Mouse (Mus musculus) liver, embryonic 12.5 days (tissue): ENCODE data around the gene Prdm10. TPM values are rescaled to one million over a fixed set of nuclear protein-coding genes. Genes with fewer than 3 reads are reported as not detected.

ENCODE experiments used
- ATAC-seq: fragments of 200-750 bp; cut with Nextera tagmentation; 2 replicates; pipeline ENCODE4 v1.8.0; 2017; ENCODE audit warnings: moderate number of reproducible peaks, mild to moderate bottlenecking, moderate library complexity
- H3K27ac ChIP-seq: fragments of 300-500 bp; sonication (generic); 2 replicates; pipeline ENCODE4 v1.5.1; 2016; ENCODE audit warnings: mild to moderate bottlenecking
- H3K27me3 ChIP-seq: fragments of 300-500 bp; sonication (generic); replicated peaks from 2 replicates; pipeline ENCODE4 v1.6.1; 2016; ENCODE audit warnings: mild to moderate bottlenecking, moderate library complexity
- H3K36me3 ChIP-seq: fragments of 300-500 bp; sonication (generic); 2 replicates; pipeline ENCODE4 v1.6.1; 2016; ENCODE audit warnings: mild to moderate bottlenecking, moderate library complexity
- H3K4me1 ChIP-seq: fragments of 300-500 bp; sonication (generic); 2 replicates; pipeline ENCODE4 v1.6.1; 2016
- H3K4me2 ChIP-seq: fragments of 300-500 bp; sonication (generic); 2 replicates; pipeline ENCODE4 v1.6.1; 2016; ENCODE audit warnings: mild to moderate bottlenecking, moderate library complexity
- H3K4me3 ChIP-seq: fragments of 300-500 bp; sonication (generic); 2 replicates; pipeline ENCODE4 v1.5.1; 2016; ENCODE audit warnings: mild to moderate bottlenecking, moderate library complexity
- H3K9ac ChIP-seq: fragments of 300-500 bp; sonication (generic); 2 replicates; pipeline ENCODE4 v1.6.1; 2016; ENCODE audit warnings: mild to moderate bottlenecking, moderate library complexity
- H3K9me3 ChIP-seq: fragments of 300-500 bp; sonication (generic); replicated peaks from 2 replicates; pipeline ENCODE4 v1.6.1; 2016; ENCODE audit warnings: mild to moderate bottlenecking, moderate library complexity
- WGBS: fragments of 180-500 bp; shearing (Covaris S2); methylation state at CpG from one replicate; pipeline ENCODE4 v1.1.7; 2016; ENCODE audit not compliant: insufficient replicate concordance; 5-methylcytosine and 5-hydroxymethylcytosine counted together
- polyA plus RNA-seq: library from polyadenylated mRNA; unstranded; fragments of >200 nt; fragmentation: Nextera tagmentation; extraction: Ambion mirVana; gene quantifications from 2 replicates; pipeline ENCODE4 v1.2.1, GENCODE M21; 2016

Gene Prdm10
- polyA plus RNA-seq, 1 experiment from 2014 or later, result 4.7 TPM

DNA sequence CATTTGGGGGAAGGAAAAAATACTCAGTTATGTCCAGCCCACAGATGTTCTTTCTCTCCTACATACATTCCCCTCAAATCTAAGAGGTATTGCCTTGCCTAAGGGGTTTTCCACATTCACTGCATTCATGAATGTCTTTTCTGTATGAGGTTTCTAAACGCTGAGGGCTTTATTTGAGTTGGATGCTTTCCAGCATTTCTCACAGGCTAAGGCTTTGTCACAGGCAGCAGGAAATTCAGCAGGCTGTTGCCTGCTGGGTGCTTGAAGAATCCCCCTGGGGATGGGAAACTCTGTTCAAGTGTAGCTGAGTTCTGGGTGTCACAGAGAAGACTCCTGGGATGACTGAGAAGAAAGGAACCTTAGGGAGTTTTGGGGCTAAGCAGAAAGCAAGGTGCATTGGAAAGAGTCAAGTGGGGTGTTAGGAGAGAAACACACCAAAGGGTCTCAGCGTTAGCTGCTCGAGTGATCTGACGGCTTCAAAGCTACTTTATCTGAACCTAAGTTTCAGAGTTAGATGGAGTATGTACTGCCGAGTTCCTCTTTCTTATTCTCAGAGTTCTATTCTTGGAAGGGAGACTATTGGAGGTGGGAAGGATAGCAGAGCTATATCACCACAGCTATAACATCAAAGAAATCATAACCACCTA is 14.2 kb upstream of the Prdm10 start:
- no peaks in the 10 kb centered on the region for H3K36me3 ChIP-seq
- no peak for ATAC-seq
- no peaks in the 10 kb centered on the region for H3K27me3 ChIP-seq
- peak overlapping the region; percentile 18; the same call in 1 of the 2 replicates for H3K9ac ChIP-seq
- peaks cover 56% of the 10 kb centered on the region for H3K4me1 ChIP-seq
- H3K4me3 ChIP-seq, result no peak overlapping the region
- no peaks in the 10 kb centered on the region; the same call in 1 of the 2 replicates for H3K9me3 ChIP-seq
- 33% methylated on average over 5 of the region's 5 CpGs for WGBS
- 0 out of 2 replicates have a peak overlapping the region, but pooled peaks have one; percentile 39 for H3K27ac ChIP-seq
- H3K4me2 ChIP-seq, result no peak overlapping the region

DNA sequence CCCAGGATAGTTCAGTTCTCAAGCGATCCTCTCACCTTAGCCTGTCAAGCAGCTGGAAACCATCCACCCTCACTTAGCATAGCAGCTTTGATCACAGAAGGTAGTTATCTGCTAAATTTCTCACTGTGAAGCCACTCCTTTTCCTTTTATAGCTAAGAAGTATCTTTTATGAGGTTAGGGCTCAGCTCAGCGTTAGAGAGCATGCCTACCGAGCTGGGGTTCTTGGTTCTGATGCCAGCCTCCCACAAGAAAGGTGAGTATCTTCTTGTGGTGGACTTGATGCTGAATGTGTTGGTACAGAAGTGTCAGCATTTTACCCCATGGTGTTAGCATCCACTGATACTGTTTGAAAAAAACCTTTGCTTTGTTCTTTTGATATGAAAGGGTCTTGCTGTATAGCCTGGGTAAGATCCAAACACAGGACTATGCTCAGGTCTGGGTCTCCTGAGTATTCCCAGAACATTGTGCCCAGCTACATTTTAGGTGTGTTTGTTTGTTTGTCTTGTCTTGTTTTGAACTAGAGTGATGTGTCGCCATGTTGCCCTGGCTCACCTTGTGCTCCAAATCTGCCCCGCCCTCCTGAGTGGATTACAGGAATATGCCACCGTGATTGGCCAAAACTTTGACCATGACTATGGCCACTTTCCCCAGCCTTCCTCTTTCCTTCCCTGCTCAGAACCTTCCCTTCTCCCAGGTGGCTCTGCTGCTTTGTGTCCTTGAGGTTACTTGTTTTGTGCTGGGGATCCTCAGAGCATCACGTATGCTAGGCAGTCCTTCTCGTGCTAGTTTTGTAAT is 8.9 kb upstream of the Prdm10 start:
- Histone ChIP-seq H3K4me3 (no peak overlapping the region), H3K4me1 (peaks cover 60% of the 10 kb centered on the region), H3K36me3 (no peaks in the 10 kb centered on the region), H3K27me3 (no peaks in the 10 kb centered on the region), H3K9ac (no peak overlapping the region), H3K4me2 (peak overlapping the region; percentile 49), H3K27ac (peak overlapping the region; percentile 90), H3K9me3 (no peaks in the 10 kb centered on the region)
- no peak for ATAC-seq
- 67% methylated on average over 8 of the region's 8 CpGs for WGBS

DNA sequence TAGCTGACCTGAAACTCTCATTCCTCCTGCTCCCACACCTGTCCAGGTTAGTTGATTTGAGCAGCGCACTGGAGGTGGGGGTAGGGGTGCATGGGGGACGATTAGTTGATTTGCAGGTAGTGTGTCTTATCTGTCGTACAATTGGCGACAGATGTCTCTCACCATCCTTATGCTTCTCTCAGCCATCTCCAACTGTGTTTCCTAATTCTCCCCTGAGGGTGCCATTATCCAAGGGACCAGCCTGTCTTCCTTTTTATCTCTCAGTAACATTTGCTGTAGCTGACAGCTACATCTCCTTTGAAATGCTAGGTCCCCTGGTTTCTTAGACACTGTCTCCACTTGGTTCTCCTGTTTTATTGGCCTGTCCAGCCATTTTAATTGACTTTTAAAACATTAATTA is 8.2 kb upstream of the Prdm10 start:
- peak; percentile 92 for ATAC-seq
- Histone ChIP-seq H3K9ac (peak overlapping the region; percentile 56), H3K4me3 (no peak overlapping the region), H3K9me3 (no peaks in the 10 kb centered on the region), H3K27ac (peak overlapping the region; percentile 90), H3K4me1 (peaks cover 57% of the 10 kb centered on the region), H3K4me2 (peak overlapping the region; percentile 49), H3K27me3 (no peaks in the 10 kb centered on the region), H3K36me3 (no peaks in the 10 kb centered on the region)
- WGBS, result 21% methylated on average over 4 of the region's 4 CpGs

DNA sequence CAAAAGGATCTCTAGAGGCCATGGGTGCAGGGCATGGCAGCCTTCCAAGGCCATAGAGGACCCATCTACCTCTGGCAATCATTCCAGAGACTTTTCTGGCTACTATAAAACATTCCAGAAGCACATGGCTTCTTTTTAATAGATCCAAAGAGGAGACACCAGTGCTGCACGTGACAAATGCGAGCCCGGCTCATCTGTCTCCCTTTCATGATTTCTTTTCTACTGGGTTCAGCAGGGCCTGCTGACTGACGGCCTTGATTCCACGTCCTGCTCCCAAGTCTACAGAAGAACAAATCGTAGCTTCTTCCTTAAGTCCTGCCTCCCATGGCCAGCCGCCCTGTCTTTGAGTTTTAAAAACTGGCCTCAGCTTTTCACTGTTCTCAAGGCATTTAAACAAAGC is 1.7 kb upstream of the Prdm10 start:
- 0 out of 2 replicates have a peak, but pooled peaks cover 4% of the 10 kb centered on the region for H3K36me3 ChIP-seq
- H3K27me3 ChIP-seq, result no peaks in the 10 kb centered on the region
- peaks cover 61% of the 10 kb centered on the region for H3K4me1 ChIP-seq
- no peak overlapping the region for H3K4me3 ChIP-seq
- ATAC-seq, result no peak
- 83% methylated on average over 7 of the region's 7 CpGs for WGBS
- peak overlapping the region; percentile 98 for H3K9ac ChIP-seq
- no peaks in the 10 kb centered on the region for H3K9me3 ChIP-seq
- H3K4me2 ChIP-seq, result 0 out of 2 replicates have a peak overlapping the region, but pooled peaks have one; percentile 82
- peak overlapping the region; percentile 98 for H3K27ac ChIP-seq

DNA sequence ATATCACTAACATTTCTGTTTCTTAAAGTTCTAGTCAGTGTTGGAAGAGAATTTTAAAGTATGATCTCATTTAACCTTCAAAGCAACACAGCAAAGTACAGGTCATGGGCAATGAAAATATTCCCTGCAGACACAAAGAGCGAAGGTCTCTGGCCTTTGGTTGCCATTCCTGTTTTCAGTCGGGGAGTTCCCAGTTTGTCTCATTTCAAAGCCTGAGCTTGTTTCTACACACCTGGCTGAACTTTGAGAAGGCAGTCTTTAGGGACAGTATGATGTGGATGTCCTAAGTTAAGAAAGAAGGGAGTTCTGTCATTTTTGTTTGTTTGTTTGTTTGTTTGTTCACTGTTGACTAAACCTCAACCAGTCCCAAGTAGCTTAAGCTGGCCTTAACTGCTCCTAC is 1.0 kb upstream of the Prdm10 start:
- Histone ChIP-seq H3K9me3 (no peaks in the 10 kb centered on the region), H3K9ac (peak overlapping the region; percentile 98), H3K4me3 (peak overlapping the region; percentile 83), H3K27ac (peak overlapping the region; percentile 98), H3K4me1 (peaks cover 61% of the 10 kb centered on the region), H3K4me2 (peak overlapping the region; percentile 82), H3K36me3 (0 out of 2 replicates have a peak, but pooled peaks cover 4% of the 10 kb centered on the region), H3K27me3 (no peaks in the 10 kb centered on the region)
- no peak for ATAC-seq
- WGBS, result 64% methylated on average over 2 of the region's 2 CpGs

DNA sequence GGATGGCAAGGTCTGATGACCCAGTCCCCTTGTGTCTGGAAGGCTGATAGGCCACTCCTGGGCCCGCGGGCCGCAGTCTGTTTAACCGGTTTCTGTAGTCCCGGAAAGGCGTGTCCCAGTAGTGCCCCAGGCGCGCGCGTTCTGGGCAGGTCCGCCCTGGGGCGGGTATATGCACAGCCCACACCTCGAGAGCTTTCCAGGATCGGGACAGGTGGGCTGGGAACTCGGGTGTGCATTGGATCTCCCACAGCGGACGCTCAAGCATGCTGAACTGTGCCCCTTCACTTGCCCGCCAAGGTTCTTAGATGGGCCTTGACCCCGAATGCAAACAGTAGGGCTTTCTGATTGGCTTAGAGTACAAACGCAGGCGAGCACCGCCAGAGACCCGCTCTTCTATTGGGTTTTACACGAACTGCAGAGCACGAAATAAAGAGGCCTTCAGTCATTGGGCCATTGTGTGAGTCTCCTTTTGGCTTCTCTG is 413 bp upstream of the Prdm10 start:
- peak; percentile 87 for ATAC-seq
- H3K4me2 ChIP-seq, result peak overlapping the region; percentile 82
- H3K9ac ChIP-seq, result peak overlapping the region; percentile 98
- peaks cover 66% of the 10 kb centered on the region for H3K4me1 ChIP-seq
- no peaks in the 10 kb centered on the region for H3K27me3 ChIP-seq
- H3K27ac ChIP-seq, result peak overlapping the region; percentile 98
- WGBS, result 0% methylated on average over 25 of the region's 25 CpGs
- 0 out of 2 replicates have a peak, but pooled peaks cover 4% of the 10 kb centered on the region for H3K36me3 ChIP-seq
- H3K9me3 ChIP-seq, result no peaks in the 10 kb centered on the region
- H3K4me3 ChIP-seq, result peak overlapping the region; percentile 83

DNA sequence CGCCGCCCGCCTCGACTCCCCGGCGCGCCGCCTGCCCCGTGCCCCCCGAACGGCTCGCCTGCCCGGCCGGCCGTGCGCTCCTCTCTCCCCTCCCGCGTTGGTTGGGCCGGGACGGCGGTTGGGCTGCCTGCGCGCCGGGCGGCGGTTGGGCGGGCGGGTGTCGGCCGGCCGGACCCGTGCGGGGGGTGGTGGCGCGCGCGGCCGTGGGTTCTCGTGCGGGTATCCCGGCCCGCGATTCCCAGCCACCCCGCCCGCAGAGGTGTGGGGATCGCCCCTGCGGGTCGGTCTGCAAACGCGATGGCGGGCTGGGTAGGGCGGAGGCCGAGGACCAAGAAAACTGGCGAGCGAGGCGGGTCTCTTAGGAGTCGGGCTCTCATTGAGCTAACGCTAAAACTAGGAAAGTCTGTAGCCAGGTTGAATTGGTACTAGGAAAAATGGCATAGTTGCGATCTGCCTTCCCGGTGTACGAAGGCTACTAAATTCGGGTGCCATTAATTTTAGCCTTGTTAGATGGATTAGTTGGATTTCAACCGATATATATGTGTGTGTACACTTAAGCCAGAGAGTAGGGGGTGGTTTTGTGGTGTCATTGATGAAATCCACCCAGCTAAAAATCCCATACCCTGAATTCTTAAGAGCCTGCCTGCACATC is 799 bp downstream of the Prdm10 start:
- Histone ChIP-seq H3K4me3 (peak overlapping the region; percentile 83), H3K9me3 (no peaks in the 10 kb centered on the region), H3K27me3 (no peaks in the 10 kb centered on the region), H3K9ac (peak overlapping the region; percentile 98), H3K4me1 (peaks cover 64% of the 10 kb centered on the region), H3K36me3 (0 out of 2 replicates have a peak, but pooled peaks cover 4% of the 10 kb centered on the region), H3K4me2 (peak overlapping the region; percentile 82), H3K27ac (peak overlapping the region; percentile 98)
- peak; percentile 62 for ATAC-seq
- WGBS, result under 1% methylated on average over 60 of the region's 63 CpGs

DNA sequence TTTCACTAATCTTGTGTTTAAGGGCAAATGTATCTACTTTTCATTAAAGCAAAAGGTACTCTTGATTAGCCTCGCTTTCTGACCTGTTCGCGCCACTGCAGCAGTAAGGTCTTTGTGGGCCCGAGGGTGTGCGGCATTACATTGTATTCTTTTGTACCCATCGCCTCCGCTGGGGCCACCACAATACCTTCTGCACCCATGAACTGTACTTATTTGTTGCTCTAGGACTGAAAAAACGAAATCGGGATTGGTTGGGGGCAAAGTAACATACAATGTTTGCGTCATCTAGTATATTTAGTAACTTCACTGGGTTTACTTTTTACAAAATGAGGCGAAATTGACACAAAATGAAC is 1.3 kb downstream of the Prdm10 start:
- H3K36me3 ChIP-seq, result 0 out of 2 replicates have a peak, but pooled peaks cover 4% of the 10 kb centered on the region
- H3K4me2 ChIP-seq, result peak overlapping the region; percentile 82
- peaks cover 63% of the 10 kb centered on the region for H3K4me1 ChIP-seq
- no peak for ATAC-seq
- H3K4me3 ChIP-seq, result peak overlapping the region; percentile 83
- no peaks in the 10 kb centered on the region for H3K27me3 ChIP-seq
- peak overlapping the region; percentile 98 for H3K27ac ChIP-seq
- H3K9ac ChIP-seq, result peak overlapping the region; percentile 98
- H3K9me3 ChIP-seq, result no peaks in the 10 kb centered on the region
- WGBS, result 11% methylated on average over 11 of the region's 11 CpGs

DNA sequence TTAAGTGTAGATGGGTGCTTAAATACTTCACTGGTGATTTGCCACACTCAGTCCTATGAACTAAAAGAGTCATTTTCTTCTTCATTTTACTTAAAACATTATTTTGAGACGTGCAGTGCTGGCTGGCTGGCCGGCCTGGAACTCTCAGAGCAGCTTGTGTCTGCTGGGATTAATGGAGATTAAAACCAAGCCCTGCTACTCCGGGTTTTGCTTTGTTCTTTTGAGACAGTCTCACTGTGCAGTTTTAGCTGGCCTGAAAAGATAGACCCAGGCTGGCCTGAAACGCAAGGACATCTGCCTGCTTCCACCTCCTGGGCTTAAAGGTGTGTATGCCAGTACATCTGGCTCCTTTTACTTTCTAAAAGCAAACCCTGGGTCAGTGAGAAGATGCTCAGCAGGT is 2.2 kb downstream of the Prdm10 start:
- peak overlapping the region; percentile 64 for H3K27ac ChIP-seq
- 0 out of 2 replicates have a peak, but pooled peaks cover 4% of the 10 kb centered on the region for H3K36me3 ChIP-seq
- peaks cover 57% of the 10 kb centered on the region for H3K4me1 ChIP-seq
- no peaks in the 10 kb centered on the region for H3K9me3 ChIP-seq
- peak overlapping the region; percentile 98 for H3K9ac ChIP-seq
- H3K4me3 ChIP-seq, result peak overlapping the region; percentile 83
- peak overlapping the region; percentile 82 for H3K4me2 ChIP-seq
- no peak for ATAC-seq
- H3K27me3 ChIP-seq, result no peaks in the 10 kb centered on the region
- WGBS, result 69% methylated on average over 4 of the region's 4 CpGs

DNA sequence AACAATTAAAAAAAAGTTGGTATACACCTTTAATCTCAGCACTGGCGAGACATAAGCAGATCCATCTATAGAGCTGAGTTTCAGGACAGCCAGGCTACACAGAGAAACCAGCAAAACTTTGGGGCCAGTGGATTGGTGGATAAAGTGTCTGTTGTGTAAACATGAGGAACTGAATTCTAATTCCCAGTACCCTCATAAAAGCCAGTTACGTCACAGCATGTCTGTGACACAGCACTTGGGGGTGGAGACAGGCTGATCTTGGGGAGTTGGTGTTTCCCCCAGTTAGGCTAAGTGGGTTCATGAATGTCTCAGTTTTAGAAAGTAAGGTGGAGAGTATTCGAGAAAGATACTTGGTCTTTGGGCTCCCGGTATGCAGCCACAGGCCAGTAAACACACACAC is 2.7 kb downstream of the Prdm10 start:
- no peaks in the 10 kb centered on the region for H3K27me3 ChIP-seq
- H3K9me3 ChIP-seq, result no peaks in the 10 kb centered on the region
- H3K36me3 ChIP-seq, result 0 out of 2 replicates have a peak, but pooled peaks cover 4% of the 10 kb centered on the region
- no peak for ATAC-seq
- H3K4me1 ChIP-seq, result peaks cover 52% of the 10 kb centered on the region
- H3K4me2 ChIP-seq, result peak overlapping the region; percentile 82; the same call in 1 of the 2 replicates
- H3K4me3 ChIP-seq, result no peak overlapping the region
- 81% methylated on average over 4 of the region's 4 CpGs for WGBS
- H3K27ac ChIP-seq, result peak overlapping the region; percentile 64; the same call in 1 of the 2 replicates
- peak overlapping the region; percentile 98 for H3K9ac ChIP-seq

DNA sequence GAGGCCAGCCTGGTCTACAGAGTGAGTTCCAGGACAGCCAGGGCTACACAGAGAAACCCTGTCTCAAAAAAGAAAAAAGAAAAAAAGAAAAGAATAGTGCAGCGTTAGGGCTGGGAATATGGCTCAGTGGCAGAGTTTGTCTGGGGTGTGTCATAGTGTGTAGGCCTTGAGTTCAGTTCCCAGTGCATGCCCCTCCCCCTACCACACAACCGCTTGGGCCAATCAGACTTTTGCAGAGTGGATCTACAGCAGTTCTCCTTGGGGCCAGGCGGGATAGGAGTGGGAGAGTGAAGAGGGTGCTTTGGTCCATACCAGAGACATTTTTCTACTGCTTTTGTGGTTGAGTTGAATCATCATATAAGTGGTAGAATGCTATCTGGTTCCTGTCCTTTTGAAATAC is 3.6 kb downstream of the Prdm10 start:
- no peak for ATAC-seq
- peaks cover 43% of the 10 kb centered on the region for H3K4me1 ChIP-seq
- 0 out of 2 replicates have a peak, but pooled peaks cover 4% of the 10 kb centered on the region for H3K36me3 ChIP-seq
- no peaks in the 10 kb centered on the region for H3K9me3 ChIP-seq
- WGBS, result 58% methylated on average over 3 of the region's 3 CpGs
- H3K4me3 ChIP-seq, result no peak overlapping the region
- 0 out of 2 replicates have a peak overlapping the region, but pooled peaks have one; percentile 13 for H3K9ac ChIP-seq
- no peak overlapping the region for H3K27ac ChIP-seq
- no peaks in the 10 kb centered on the region for H3K27me3 ChIP-seq
- no peak overlapping the region for H3K4me2 ChIP-seq
